In the genomic region with DNA sequence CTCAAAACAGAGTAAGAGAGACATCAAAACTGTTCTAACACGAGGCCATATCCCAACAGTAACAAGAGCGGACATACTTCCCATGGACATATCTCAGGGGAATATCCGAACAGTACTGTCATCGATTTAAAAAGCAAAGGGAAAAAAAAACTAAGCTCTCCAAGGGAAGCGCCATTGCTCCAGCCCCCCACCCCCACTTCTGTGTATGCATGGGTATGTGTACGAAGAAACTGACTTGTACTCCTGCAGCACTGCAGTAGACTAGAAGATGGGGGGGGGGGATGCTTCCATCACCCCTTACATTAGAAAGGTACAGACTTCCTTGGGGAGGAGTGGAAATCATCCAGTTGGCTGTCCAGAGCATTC, we compare ENCODE assay signal across 8 mouse cellular contexts. TPM values are rescaled to one million over a fixed set of nuclear protein-coding genes. Genes with fewer than 3 reads are reported as not detected.
DNase-seq lines count a peak whose midpoint lies in the region; ATAC-seq and TF ChIP-seq lines count a peak whose summit lies in the region.

No protein-coding gene starts in this region.

- no peak for TF ChIP-seq CTCF in bone marrow macrophage, adult 2 months (IDR thresholded peaks at IDR 0.05; ENCODE audit: low read depth, low read length)

- H3K9ac ChIP-seq in hindbrain, embryonic 11.5 days (ENCODE audit: low read depth, low read length), result peak overlapping the region; percentile 96
- peak overlapping the region; percentile 99 for H3K9ac ChIP-seq in midbrain, embryonic 11.5 days (ENCODE audit: low read length)

- ATAC-seq in hindbrain, embryonic 11.5 days (ENCODE audit: low FRiP score), result no peak; the same call in 1 of the 2 replicates
- no peak for ATAC-seq in midbrain, embryonic 11.5 days (ENCODE audit: low FRiP score)

- peak overlapping the region; percentile 56 for H3K4me2 ChIP-seq in hindbrain, embryonic 11.5 days (replicated peaks; ENCODE audit: low read depth, low read length)
- peak overlapping the region; percentile 77 for H3K4me2 ChIP-seq in midbrain, embryonic 11.5 days

- peak; percentile 22 for DNase-seq in kidney, postnatal 10 days
- no peak for DNase-seq in kidney, postnatal 4 days
- no peak for DNase-seq in hindbrain, embryonic 11.5 days (ENCODE audit: low spot score)
- no peak for DNase-seq in midbrain, embryonic 11.5 days (ENCODE audit: low spot score, missing footprints)
- no peak for DNase-seq in frontal cortex, postnatal 10 days (ENCODE audit: low spot score in 2 of 2)
- no peak for DNase-seq in T-cell, adult 2 months (ENCODE audit: low spot score)
- DNase-seq in layer of hippocampus, postnatal 14 days (ENCODE audit: low spot score in 2 of 2), result no peak

- WGBS in hindbrain, embryonic 11.5 days, result 6% methylated on average over 6 of the region's 6 CpGs
- WGBS in midbrain, embryonic 11.5 days, result 8% methylated on average over 6 of the region's 6 CpGs

- no peaks in the 10 kb centered on the region for H3K36me3 ChIP-seq in hindbrain, embryonic 11.5 days (ENCODE audit: control insufficient read depth, insufficient read depth, low read length)
- no peaks in the 10 kb centered on the region for H3K36me3 ChIP-seq in midbrain, embryonic 11.5 days (ENCODE audit: control insufficient read depth, insufficient read depth, low read length)

- H3K9me3 ChIP-seq in hindbrain, embryonic 11.5 days (ENCODE audit: control insufficient read depth, low read length), result no peaks in the 10 kb centered on the region
- no peaks in the 10 kb centered on the region for H3K9me3 ChIP-seq in midbrain, embryonic 11.5 days (ENCODE audit: control insufficient read depth, low read length)

- no peak for TF ChIP-seq POLR2A in bone marrow macrophage, adult 2 months (IDR thresholded peaks at IDR 0.05; ENCODE audit: borderline replicate concordance, low read depth, low read length)

- peaks cover 12% of the 10 kb centered on the region for H3K4me1 ChIP-seq in bone marrow macrophage, adult 2 months (ENCODE audit: control insufficient read depth, insufficient read depth, low read length)
- no peaks in the 10 kb centered on the region for H3K4me1 ChIP-seq in hindbrain, embryonic 11.5 days (replicated peaks; ENCODE audit: control insufficient read depth, insufficient read depth, low read length)
- peaks cover 14% of the 10 kb centered on the region for H3K4me1 ChIP-seq in midbrain, embryonic 11.5 days (ENCODE audit: control insufficient read depth, insufficient read depth, low read length)

- no peaks in the 10 kb centered on the region for H3K27me3 ChIP-seq in hindbrain, embryonic 11.5 days (ENCODE audit: control insufficient read depth, insufficient read depth, low read length)
- no peaks in the 10 kb centered on the region for H3K27me3 ChIP-seq in midbrain, embryonic 11.5 days (ENCODE audit: control insufficient read depth, insufficient read depth, low read length)

- 0 out of 2 replicates have a peak overlapping the region, but pooled peaks have one; percentile 10 for H3K27ac ChIP-seq in bone marrow macrophage, adult 2 months (ENCODE audit: insufficient read depth, low read depth, low read length)
- no peak overlapping the region for H3K27ac ChIP-seq in hindbrain, embryonic 11.5 days (ENCODE audit: low read depth, low read length)
- no peak overlapping the region for H3K27ac ChIP-seq in midbrain, embryonic 11.5 days (ENCODE audit: low read depth, low read length)

- H3K4me3 ChIP-seq in bone marrow macrophage, adult 2 months (ENCODE audit: insufficient read depth, low read length), result peak overlapping the region; percentile 77
- H3K4me3 ChIP-seq in hindbrain, embryonic 11.5 days (ENCODE audit: low read depth, low read length), result peak overlapping the region; percentile 99
- H3K4me3 ChIP-seq in midbrain, embryonic 11.5 days (ENCODE audit: low read depth, low read length), result peak overlapping the region; percentile 89

RNA-seq across cellular contexts. Expression of gene Taok1, which starts 1.2 kb away (rescaled TPM):
- 38.5 and 40.3 TPM in 2 replicates for polyA plus RNA-seq in bone marrow macrophage, adult 2 months (2012; ENCODE audit: insufficient read depth, insufficient read length, missing spikeins)
- 20.4 and 26.3 TPM in 2 replicates for polyA plus RNA-seq in hindbrain, embryonic 11.5 days (2014; fragmentation: Nextera tagmentation; extraction: Ambion mirVana)
- 21.0 and 23.0 TPM in 2 replicates for polyA plus RNA-seq in midbrain, embryonic 11.5 days (2014; fragmentation: Nextera tagmentation; extraction: Ambion mirVana)
- 100 to 1,000 TPM; 115 to 127 TPM for total RNA-seq in layer of hippocampus, postnatal 14 days (2021)
